Comparison of ENCODE assay signal across 28 mouse cellular contexts in the genomic region with DNA sequence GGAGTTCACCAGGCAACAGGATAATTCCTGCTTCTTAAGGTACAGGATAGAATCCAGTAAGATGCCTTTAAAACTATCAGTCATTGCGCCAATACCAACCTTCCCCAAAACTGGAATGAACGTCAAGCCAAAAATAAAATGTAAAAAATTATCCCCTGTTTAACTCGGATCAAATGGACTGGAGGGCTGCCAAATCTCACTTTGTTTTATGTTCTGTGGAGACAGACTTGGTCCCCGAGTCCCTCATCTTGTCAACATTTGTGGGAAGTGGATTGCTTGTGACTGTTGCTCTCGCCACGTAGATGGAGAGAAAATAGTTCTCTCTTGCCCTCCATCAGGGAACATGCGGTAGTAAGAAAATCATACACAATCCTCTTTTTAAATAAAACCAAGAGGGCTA.
DNase-seq lines count a peak whose midpoint lies in the region; ATAC-seq and TF ChIP-seq lines count a peak whose summit lies in the region.
"Had no signal": no experiment of that assay in that cellular context is flagged by ENCODE, and none has a peak within 500 bp of the region (broad histone marks: within the 10 kb centered on the region; RNA-seq: fewer than 3 reads in every experiment).

No protein-coding gene starts in this region.

- intact Hi-C loops in left cerebral cortex, postnatal 14 days (cut with DNase I) = no loop called here

- WGBS in kidney, postnatal 0 days = 57% methylated on average over 7 of the region's 7 CpGs
- 52% methylated on average over 7 of the region's 7 CpGs for WGBS in kidney, embryonic 16.5 days

- no peak for ATAC-seq in kidney, postnatal 0 days (replicated peaks; ENCODE audit: low FRiP score, low read depth)
- ATAC-seq in kidney, embryonic 16.5 days (ENCODE audit: low FRiP score, low TSS enrichment) = no peak
- ATAC-seq: forebrain, embryonic 15.5 days; hindbrain, embryonic 16.5 days; Patski had no signal

- no peaks in the 10 kb centered on the region for H3K36me3 ChIP-seq in kidney, postnatal 0 days (ENCODE audit: insufficient read depth, low read length)
- H3K36me3 ChIP-seq in kidney, embryonic 16.5 days (ENCODE audit: insufficient read depth, low read length) = no peaks in the 10 kb centered on the region
- H3K36me3 ChIP-seq: embryonic facial prominence, embryonic 12.5 days; forebrain, embryonic 12.5 days; forebrain, embryonic 15.5 days; G1E; heart, embryonic 12.5 days; heart, embryonic 15.5 days; hindbrain, embryonic 10.5 days; hindbrain, embryonic 13.5 days had no signal

- DNase-seq in kidney, postnatal 0 days (ENCODE audit: low spot score) = peak; percentile 14
- peak; percentile 8 to 10 for DNase-seq in left cerebral cortex, postnatal 14 days (ENCODE audit: low spot score in 2 of 2)
- DNase-seq in left cerebral cortex, adult 18-20 months (ENCODE audit: low spot score in 2 of 2) = no peak
- peak; percentile 25 to 29 for DNase-seq in right cerebral cortex, postnatal 10 days (ENCODE audit: low spot score in 2 of 2)
- DNase-seq in right cerebral cortex, adult 18-20 months = no peak
- DNase-seq: adrenal gland, postnatal 10 days; adrenal gland, postnatal 36 days; B cell, adult 2 months; cerebellum, adult 18-20 months; cerebellum, adult 9-10 months; cerebellum, postnatal 14 days; gastrocnemius, postnatal 25 days; heart, adult 18-20 months; heart, postnatal 10 days; heart, postnatal 36 days had no signal

- no peak for TF ChIP-seq CTCF in kidney, postnatal 0 days (IDR thresholded peaks at IDR 0.05; ENCODE audit: low read depth)

- H3K27ac ChIP-seq in kidney, postnatal 0 days = no peak overlapping the region
- H3K27ac ChIP-seq in kidney, embryonic 16.5 days (ENCODE audit: low read length) = no peak overlapping the region
- H3K27ac ChIP-seq: embryonic facial prominence, embryonic 12.5 days; forebrain, embryonic 12.5 days; forebrain, embryonic 15.5 days; heart, embryonic 15.5 days; hindbrain, embryonic 10.5 days; hindbrain, embryonic 13.5 days had no signal

- H3K4me3 ChIP-seq in kidney, postnatal 0 days (replicated peaks; ENCODE audit: low read depth, low read length) = no peak overlapping the region
- H3K4me3 ChIP-seq in kidney, embryonic 16.5 days (ENCODE audit: low read length) = no peak overlapping the region
- H3K4me3 ChIP-seq: embryonic facial prominence, embryonic 12.5 days; erythroblast, embryonic 14.5 days; forebrain, embryonic 12.5 days; forebrain, embryonic 15.5 days; heart, embryonic 12.5 days; heart, embryonic 15.5 days; hindbrain, embryonic 10.5 days; hindbrain, embryonic 13.5 days had no signal

- H3K9me3 ChIP-seq in kidney, postnatal 0 days (replicated peaks; ENCODE audit: low read length) = no peaks in the 10 kb centered on the region
- no peaks in the 10 kb centered on the region for H3K9me3 ChIP-seq in kidney, embryonic 16.5 days (ENCODE audit: low read length)
- H3K9me3 ChIP-seq: embryonic facial prominence, embryonic 12.5 days; forebrain, embryonic 12.5 days; forebrain, embryonic 15.5 days; heart, embryonic 12.5 days; heart, embryonic 15.5 days; hindbrain, embryonic 10.5 days; hindbrain, embryonic 13.5 days had no signal

- H3K27me3 ChIP-seq in kidney, postnatal 0 days (ENCODE audit: insufficient read depth, low read length) = no peaks in the 10 kb centered on the region
- H3K27me3 ChIP-seq in kidney, embryonic 16.5 days (ENCODE audit: insufficient read depth, low read length) = no peaks in the 10 kb centered on the region; the same call in 1 of the 2 replicates
- H3K27me3 ChIP-seq: CH12.LX; forebrain, embryonic 12.5 days; forebrain, embryonic 15.5 days; heart, embryonic 12.5 days; heart, embryonic 15.5 days; hindbrain, embryonic 13.5 days; Patski had no signal

- no peak overlapping the region for H3K9ac ChIP-seq in kidney, postnatal 0 days (ENCODE audit: low read depth, low read length)
- H3K9ac ChIP-seq in kidney, embryonic 16.5 days (replicated peaks; ENCODE audit: low read length) = no peak overlapping the region
- H3K9ac ChIP-seq: embryonic facial prominence, embryonic 12.5 days; forebrain, embryonic 12.5 days; forebrain, embryonic 15.5 days; heart, embryonic 12.5 days; heart, embryonic 15.5 days; hindbrain, embryonic 13.5 days had no signal

- H3K4me2 ChIP-seq in kidney, postnatal 0 days (ENCODE audit: low read length) = no peak overlapping the region
- H3K4me2 ChIP-seq in kidney, embryonic 16.5 days (replicated peaks; ENCODE audit: low read depth, low read length) = no peak overlapping the region
- H3K4me2 ChIP-seq: embryonic facial prominence, embryonic 12.5 days; forebrain, embryonic 12.5 days; forebrain, embryonic 15.5 days; heart, embryonic 12.5 days; heart, embryonic 15.5 days; hindbrain, embryonic 13.5 days had no signal

- no peaks in the 10 kb centered on the region for H3K4me1 ChIP-seq in kidney, postnatal 0 days (replicated peaks; ENCODE audit: insufficient read depth, low read length)
- no peaks in the 10 kb centered on the region; the same call in 1 of the 2 replicates for H3K4me1 ChIP-seq in kidney, embryonic 16.5 days (ENCODE audit: insufficient read depth, low read length)
- H3K4me1 ChIP-seq: forebrain, embryonic 12.5 days; forebrain, embryonic 15.5 days; heart, embryonic 12.5 days; heart, embryonic 15.5 days; hindbrain, embryonic 10.5 days; hindbrain, embryonic 13.5 days had no signal

Comparison
In these comparisons a context has a peak if more than half of its experiments do, and no peak if none do; other contexts are left out.
1. DNase-seq: peak in kidney, postnatal 0 days (single experiment), left cerebral cortex, postnatal 14 days (2 of 2) and right cerebral cortex, postnatal 10 days (2 of 2); none in left cerebral cortex, adult 18-20 months (0 of 2) and right cerebral cortex, adult 18-20 months (single experiment).